Mouse (Mus musculus): Measurements from ENCODE around the gene Drd2.

The Drd2 gene

DNA sequence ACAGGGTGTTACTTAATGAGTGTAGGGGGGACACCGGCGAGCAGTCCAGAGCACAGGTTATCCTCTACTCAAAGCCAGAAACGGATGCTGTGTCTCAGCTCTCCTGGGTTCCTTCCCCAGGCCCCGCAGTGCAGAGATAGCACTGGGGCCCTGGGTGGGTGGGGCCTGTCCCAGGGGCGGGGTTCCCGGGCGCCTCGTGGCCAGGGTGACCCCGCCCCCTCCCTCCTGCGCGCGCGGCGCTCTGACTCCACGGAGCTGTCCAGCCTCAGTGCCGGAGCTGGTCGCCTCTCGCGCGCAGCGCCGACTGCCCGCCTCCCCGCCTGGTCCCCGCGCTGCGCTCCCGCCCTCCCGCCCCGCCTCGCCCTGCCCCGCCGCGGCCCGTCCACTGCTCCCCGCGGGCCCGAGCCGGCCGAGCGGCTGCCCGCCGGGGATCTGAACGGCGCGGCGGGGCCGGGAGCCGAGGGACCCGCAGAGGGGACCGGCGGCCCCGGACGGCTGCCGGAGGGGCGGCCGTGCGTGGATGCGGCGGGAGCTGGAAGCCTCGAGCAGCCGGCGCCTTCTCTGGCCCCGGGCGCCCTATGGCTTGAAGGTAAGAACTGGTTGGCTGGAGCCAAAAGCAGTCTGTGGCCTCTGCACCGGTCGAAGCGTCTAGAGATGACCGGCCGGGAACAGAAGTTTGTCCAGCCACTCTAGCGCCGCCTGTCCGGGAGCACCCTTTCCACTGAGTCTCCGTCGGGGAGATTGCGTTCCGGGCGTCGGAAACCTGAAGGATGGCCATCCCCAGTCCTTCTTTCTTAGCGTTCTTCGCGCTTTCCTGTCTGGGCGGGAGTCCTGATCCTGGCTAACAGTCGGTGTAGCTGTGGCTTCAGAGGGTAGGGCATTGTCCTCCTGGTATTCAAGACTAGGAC is at the start of gene Drd2:
TSS of gene Drd2 (plus strand) at position 492 of the 908 bp plus-strand sequence.
- no peak for DNase-seq (ENCODE audit: low spot score)

DNA sequence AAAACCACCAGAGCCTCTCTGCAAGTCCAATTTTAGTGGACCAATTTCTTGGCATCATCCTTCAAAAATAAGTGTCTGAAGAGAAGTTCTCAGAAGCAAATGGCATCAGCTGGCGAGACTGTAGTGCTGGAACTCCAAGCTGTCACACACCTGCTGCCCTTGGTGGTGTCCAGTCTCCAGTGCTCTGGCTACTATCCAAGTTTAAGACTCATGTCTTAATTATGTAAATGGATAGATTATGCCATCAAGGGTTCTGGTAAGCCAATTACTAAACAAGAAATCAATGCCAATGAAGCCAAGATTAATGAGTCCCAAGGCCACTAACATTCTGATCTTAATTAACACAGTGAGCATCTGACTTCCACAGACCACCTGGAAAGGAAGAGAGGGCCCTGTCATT is 45.3 kb upstream of the Drd2 start:
- DNase-seq (ENCODE audit: low spot score): no peak

DNA sequence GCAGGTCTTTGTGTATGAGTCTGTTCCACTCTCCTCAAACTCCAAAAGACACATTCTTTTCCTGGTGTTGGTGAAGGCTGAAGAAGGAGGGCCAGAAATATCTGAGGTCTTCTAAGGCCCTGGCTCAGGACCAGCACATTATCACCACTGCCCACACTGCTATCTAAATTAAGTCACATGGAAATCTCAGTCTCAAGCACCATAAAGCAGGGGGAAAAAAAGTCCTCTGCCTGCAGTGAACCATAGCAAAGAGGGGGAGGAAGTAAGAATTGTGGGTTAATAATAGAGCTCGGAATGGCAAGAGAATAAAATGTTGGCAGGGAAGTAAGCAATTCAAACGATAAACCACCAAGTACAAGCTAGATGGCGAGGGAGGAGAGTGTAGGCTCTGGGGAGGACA is 32.9 kb upstream of the Drd2 start:
- no peak for DNase-seq (ENCODE audit: low spot score)

DNA sequence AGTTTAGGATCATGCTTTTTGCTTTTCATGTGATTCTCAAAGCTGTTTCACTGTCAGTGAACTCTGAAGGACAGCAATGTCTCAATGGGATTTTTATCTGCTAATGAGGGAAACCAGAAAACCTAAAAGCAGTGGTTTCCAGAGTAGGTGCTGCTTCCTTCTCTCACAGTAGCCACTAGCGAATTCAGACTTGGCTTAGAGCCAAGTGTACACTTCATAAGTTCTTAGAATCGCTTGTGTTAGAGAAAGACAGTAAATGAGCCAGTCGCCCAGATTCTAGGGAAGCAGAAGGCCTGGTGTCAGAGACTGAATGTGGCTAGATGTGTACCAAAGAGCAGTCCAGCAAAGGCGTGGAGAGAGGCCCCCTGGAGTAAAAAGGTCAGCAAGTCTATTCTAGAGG is 29.6 kb upstream of the Drd2 start:
- no peak for DNase-seq (ENCODE audit: low spot score)

DNA sequence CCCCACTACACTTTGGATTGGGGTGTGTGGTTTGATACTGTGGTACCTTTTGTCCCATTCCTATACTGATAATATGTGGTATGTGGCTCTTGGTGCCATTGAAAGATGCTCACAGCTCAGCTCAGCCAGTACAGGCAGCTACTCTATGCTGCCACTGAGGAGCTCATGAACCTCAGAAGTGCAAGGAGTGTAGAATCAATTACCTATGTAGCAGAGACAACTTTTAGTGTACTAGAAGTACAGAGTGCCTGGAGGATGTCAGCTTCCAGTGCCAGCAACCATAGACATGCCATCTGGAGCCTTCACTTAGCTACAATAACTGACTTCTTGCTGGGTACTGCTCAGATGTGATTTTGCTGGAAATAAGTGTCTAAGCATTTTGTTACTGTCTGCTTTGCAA is 21.8 kb upstream of the Drd2 start:
- no peak for DNase-seq (ENCODE audit: low spot score)

DNA sequence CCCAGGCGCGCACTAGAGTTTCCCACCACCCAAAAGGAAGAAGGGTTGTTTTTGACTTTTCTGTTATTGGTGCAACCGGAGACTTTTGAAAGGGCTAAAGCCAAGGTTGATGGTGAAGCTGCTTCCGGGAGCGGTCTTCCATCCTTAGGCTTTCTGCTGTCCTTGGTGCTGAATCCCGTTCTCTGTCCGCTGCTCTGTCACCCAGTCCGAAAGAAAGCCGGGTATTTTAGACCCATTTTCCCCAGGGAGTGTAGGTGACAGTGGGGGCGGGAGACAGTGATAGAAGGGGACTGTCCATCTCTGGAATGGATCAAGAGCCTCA is 578 bp downstream of the Drd2 start:
- peak; percentile 24 for DNase-seq (ENCODE audit: low spot score)

DNA sequence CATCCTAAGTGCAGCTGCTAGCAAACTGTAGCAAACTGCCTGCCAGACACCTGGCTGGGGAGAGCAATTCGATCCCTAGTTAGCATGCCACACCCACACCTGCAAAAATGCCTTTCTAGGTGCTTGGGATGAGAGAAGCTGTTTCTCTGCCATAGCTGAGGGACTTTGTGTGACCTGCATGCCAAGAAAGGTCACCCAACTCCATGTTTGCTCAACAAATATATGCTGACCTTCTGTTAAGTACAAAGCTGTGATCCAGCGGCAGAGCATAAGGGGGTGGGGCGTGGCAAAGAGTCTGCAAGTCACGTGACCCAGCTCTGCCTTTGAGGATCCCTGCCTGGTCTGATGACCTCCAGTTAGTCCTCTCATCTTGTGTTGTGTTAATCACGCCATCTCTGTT is 25.3 kb downstream of the Drd2 start:
- no peak for DNase-seq (ENCODE audit: low spot score)

DNA sequence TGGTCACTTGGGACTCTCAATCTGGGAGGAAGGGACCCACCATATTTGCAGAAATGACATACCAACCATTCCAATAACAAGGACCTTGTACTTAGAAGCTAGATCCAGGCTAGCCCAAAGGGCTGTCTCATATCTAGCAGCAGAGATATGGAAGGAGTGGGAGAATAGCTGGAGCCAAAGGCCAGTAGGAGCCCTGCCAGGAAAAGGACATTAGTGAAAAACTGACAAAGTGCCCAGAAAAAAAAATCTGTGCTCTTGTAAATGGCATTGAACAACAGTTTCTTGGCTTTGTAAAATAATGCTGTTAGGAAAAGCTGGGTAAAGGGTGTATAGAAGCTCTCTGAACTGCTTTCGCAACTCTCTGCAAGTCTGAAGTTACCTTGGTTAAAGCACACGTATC is 33.5 kb downstream of the Drd2 start:
- no peak for DNase-seq (ENCODE audit: low spot score)

DNA sequence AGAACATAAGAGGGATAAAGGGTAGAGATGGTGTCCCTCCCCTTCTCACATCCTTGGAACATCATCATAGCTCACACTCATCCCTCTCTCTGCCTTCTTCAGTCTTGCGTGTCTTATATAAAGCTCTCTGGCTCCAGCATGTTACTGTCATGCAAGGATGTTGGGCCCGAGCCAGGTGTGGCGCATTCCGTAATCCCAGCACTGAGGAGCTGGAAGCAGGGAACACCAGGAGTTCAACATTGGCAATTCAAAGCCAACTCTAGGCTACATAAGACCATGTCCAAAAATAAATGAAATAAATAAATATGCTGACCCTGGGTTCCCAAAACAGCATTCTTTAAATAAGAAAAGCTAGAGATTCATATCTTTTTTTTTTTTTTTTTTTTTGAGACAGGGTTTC is 39.5 kb downstream of the Drd2 start:
- no peak for DNase-seq (ENCODE audit: low spot score)

DNA sequence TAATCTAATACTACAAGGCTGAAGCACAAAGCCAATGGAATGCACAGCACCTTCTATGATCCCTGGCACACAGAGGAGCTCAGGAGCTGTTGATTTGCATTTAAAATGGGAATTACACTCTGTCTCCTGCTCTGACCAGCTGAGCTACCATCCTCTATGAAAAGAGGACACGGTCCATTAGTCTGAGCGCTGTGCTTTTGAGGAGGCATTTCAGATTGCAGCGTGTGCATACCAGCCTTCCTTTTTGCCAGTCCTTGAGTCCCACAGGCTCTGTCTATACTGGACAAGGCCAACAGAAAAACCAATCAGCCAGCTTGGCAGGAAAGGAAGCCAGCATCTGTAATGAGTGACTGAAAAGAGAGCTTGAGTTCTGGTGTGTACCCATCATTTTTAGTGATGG is 43.6 kb downstream of the Drd2 start:
- DNase-seq (ENCODE audit: low spot score): no peak

DNA sequence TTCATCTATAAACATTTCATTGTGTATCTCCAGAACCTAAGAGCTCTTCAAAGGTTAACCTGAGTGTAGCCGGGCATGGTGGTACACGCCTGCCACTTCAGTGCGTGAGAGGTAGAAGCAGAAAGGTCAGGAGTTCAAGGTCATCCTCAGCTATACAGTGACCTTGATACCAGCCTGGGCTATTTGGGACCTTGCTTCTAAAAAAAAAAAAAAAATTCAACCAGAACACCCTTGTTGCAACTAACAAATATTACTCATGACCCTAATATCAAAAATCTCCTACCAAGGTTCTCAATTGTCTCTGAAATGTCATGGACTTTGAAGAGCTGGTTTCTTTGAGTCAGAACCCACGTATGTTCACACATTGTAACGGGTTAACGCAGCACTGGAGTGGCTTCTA is 44.4 kb downstream of the Drd2 start:
- DNase-seq (ENCODE audit: low spot score): no peak

DNA sequence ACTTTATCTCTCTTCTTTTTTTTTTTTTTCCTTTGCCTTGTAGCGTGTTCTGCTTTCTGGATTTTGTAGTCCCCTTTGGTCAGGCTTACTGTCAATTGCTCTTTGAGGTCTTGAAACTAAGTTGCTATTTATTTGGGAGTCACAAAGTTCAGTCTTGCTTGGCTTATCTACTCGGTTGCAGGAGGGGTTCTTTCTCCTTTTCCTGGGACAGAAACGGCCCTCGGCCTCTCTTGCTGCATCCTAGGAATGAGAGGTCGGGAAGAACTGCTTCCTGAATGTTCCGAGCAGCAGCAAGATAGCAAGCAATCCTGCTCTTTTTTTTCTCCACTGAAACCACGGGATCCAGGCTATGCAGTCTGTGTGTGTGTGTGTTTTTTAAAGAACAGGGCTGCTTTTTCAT is 44.9 kb downstream of the Drd2 start:
- no peak for DNase-seq (ENCODE audit: low spot score)

DNA sequence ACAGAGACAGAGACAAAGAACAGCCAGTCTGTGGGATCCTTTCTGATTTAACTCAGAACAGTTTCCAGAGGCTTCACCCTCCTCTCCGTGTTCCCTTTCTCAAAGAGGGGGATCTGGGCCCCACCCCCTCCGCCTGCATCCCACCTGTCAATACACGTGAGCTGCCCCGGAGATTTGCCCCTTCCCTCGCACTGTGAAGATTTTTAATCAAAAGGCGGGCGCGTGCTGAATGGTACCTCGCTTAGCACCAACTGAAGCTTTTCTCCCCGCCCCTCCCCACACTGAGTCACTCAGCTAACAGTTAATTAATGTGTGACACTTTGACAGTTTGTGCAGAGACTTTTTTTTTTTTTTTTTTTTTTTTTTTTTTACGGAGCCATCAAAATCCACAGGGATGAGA is 45.7 kb downstream of the Drd2 start:
- DNase-seq (ENCODE audit: low spot score): no peak

DNA sequence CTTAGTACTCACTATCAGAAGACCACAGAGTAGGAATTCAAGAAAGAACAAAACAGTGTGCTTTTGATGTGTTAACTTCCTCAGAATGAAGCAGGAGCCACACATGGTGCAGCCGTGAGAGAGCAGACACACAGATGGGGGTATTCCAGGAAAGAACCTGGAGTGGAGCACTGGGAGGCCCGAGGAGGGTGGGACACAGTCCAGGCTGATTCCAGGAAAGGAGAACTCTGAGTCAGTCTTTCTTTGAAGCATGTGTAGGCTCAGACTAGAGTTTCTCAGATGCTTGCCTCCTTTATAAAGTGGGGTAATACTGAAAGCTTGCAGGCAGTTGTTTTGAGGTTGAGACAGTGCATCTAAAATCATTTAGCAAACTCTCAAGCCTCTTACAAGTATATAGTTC is 51.8 kb downstream of the Drd2 start:
- no peak for DNase-seq (ENCODE audit: low spot score)

DNA sequence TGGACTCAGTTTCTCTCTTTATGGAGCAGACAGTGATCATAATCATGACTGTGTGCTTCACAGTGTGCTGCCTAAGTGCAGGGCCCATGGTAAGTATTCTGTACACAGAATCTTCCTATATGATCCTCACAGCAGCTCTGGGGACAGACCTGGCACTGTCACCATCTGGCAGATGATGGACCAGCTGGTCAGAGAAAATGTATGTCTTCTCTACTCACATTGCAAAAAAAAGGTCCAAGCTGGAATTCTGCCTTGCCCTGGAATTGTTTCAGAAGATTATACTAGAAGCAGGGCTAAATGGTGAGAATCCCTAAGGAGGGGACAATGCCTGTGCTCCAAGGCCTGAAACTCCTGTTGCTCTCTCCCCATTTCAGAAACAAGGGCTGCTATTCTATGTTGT is 55.6 kb downstream of the Drd2 start:
- DNase-seq (ENCODE audit: low spot score): no peak

DNA sequence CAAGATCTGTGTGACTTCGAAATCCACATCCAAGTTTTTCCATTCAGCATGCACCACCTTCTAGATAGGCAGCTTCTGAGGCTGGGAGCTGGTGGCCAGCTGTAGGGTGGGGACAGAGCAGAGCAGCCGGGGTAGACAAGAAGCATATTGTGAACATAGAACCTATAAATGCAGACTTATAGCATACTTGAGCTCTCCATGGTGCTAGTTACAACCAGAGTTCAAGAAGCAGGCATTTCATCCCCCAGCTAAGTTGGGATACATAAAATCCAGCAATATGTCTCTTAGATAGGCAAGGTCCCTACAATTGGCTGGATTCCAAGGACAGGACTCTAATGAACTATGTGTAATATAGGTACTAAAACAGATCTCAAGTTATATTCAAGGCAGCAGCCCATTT is 63.3 kb downstream of the Drd2 start:
- DNase-seq (ENCODE audit: low spot score): no peak

DNA sequence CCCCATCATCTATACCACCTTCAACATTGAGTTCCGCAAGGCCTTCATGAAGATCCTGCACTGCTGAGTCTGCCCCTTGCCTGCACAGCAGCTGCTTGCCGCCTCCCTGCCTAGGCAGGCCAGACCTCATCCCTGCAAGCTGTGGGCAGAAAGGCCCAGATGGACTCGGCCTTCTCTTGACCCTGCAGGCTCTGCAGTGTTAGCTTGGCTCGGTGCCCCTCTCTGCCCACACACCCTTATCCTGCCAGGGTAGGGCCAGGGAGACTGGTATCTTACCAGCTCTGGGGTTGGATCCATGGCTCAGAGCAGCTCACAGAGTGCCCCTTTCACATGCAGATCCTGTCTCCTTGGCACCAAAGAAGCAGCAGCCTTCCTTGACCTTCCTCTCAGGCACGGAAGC is 66.6 kb downstream of the Drd2 start:
- no peak for DNase-seq (ENCODE audit: low spot score)

DNA sequence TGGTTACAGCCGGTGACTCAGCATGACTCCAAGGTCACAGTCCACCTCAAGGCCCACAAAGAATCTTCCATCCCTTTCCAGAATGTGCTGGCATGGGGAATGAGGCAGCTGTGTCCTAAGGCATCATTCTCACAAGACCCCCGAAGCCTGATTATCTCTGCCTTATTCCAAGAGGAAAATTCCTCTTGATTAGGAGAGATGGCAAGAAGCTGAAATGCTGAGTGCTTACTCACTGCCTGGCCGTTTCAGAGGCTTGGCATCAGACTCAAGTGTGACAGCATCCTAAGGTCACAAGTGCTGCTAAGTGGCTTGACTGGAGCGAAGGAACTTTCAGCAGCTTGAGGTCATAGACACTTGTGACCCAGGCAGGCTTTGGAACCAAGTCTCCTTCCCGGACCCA is 70.2 kb downstream of the Drd2 start:
- no peak for DNase-seq (ENCODE audit: low spot score)

DNA sequence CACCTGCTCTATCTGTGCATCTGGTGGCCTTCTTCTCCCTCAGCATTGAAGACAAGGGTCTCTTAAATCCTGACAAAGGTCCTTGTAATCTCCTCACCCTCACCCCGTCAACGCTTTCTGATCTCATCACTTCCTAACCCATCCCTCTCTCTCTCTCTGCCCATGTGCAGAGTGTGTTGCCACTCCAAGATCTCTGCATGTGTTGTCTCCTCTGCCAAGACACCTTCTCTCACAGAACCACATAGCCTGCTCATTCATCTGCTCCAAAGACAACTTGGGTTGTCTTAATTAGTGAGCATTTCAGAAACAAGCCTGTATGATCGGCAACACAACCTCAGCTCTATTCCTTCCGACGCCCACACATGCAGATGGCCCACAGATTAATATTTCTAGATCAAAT is 83.4 kb downstream of the Drd2 start:
- no peak for DNase-seq (ENCODE audit: low spot score)

DNA sequence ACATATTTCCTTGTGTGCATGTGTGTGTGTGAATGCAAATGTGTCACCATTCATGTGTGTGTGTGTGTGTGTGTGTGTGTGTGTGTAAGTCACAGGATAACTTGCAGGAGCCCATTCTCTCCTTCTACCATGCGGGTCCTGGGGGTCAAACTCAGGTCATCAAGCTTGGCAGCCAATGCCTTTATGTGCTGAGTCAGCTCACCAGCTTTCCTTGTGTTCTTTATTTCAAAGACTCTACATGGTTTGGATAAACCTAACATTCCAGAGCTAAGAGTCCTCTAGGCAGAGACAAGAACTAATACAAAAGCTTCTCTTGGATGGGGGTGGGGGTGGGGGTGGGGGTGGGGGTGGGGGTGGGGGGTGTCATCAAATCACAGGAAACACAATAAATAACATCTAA is 85.2 kb downstream of the Drd2 start:
- no peak for DNase-seq (ENCODE audit: low spot score)

DNA sequence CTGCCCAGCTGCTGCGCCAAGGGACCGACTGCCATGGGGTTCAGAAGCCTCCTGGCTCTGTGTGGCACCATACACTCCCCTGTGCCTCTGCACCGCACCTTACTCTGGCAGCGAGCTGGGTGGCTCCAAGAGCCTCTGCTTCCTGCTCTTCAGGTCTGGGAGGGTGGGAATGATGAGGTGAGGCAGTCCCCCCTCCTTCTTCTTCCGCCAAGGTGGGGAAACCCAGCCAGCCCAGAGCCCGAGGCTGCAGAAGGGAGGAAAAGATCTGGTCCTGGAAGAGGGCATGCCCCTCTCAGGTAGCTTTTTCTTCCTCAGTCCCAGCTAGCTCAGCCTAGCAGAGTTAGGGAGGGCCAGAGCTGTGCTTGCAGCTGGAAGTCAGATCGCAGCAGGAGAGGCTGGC is 86.5 kb downstream of the Drd2 start, which contains the start of gene Ankk1:
TSS of gene Ankk1 (minus strand) at position 101 of the 400 bp plus-strand sequence.
- no peak for DNase-seq (ENCODE audit: low spot score)

DNA sequence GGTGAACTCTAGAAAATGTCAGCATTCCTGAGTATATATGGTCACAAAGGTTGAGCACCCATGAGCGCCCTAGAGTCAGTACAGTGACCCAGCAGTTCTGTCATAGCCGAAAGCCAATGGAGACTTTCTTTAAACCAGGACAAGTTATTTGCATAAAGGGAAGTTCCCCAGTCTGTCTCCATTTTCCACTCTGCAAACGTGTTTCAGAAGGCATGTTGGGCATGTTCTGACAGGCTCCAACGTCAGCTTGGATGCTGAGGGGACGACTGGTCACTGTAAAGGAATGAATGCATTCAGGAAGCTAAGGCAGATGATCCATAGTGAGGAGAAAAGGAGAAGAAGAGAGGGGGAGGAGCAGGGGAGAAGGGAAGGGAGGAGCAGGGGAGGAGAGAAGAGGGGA is 87.1 kb downstream of the Drd2 start:
- no peak for DNase-seq (ENCODE audit: low spot score)

DNA sequence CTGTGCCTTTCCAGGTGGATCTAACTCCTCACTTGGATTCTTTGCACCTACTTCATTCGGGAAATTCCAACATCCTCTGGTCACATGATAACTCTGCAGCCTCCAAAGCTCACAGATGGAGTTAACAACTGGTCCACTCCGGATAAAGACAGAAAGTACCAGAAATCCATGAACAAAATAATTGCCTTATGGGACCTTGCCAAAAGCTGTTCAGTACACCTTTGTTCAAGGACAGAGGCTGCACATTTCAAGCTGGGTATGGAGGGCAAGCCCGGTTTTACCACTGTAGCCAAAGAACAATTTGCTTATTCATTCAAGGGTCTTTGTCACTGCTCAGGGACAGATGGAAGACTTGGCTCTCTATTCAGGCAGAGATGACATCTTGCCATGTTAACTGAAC is 102.2 kb downstream of the Drd2 start:
- no peak for DNase-seq (ENCODE audit: low spot score)

DNA sequence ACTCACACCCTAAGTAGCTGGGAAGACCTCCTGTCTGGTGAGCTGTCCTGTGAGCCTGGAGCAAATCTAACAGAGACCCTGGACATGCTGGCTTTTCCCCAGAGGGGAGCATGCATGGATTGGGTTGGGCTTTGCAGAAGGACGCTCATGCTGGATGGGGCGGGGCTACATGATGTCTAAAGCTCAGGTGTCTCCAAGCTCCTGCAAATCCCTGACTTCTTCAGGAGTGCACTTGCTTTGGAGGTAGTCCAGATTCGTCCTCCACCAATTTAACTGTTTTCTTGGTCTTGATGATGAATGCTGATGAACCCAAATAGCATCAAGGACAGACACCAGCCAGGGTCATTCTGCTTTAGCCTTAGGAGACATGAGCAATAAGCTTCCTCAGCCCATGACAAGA is 110.1 kb downstream of the Drd2 start:
- no peak for DNase-seq (ENCODE audit: low spot score)

Measured in urinary bladder, postnatal 25 days (tissue).